Mouse (Mus musculus): ENCODE data around the gene Rpl26. TPM values are rescaled to one million over a fixed set of nuclear protein-coding genes. Genes with fewer than 3 reads are reported as not detected.

Gene Rpl26
- polyA plus RNA-seq, 1 experiment from 2014 or later: 795 TPM

GRCm38 (mm10) chr11:68882107-68882506, 19.3 kb upstream of the Rpl26 start:
- no peaks in the 10 kb centered on the region for H3K9me3 ChIP-seq (replicated peaks; ENCODE audit: control insufficient read depth, low read length)
- H3K4me1 ChIP-seq (ENCODE audit: control insufficient read depth, insufficient read depth, low read length): no peaks in the 10 kb centered on the region
- no peak overlapping the region for H3K27ac ChIP-seq (ENCODE audit: low read depth, low read length)
- no peak overlapping the region for H3K4me3 ChIP-seq (ENCODE audit: low read depth, low read length)
- 0 out of 2 replicates have a peak overlapping the region, but pooled peaks have one; percentile 1 for H3K9ac ChIP-seq (ENCODE audit: low read depth, low read length)
- no peaks in the 10 kb centered on the region for H3K27me3 ChIP-seq (ENCODE audit: control insufficient read depth, insufficient read depth, low read length)
- no peaks in the 10 kb centered on the region for H3K36me3 ChIP-seq (ENCODE audit: control insufficient read depth, insufficient read depth, low read length)
- ATAC-seq (replicated peaks; ENCODE audit: insufficient number of reproducible peaks, low FRiP score, low TSS enrichment): no peak
- H3K4me2 ChIP-seq: no peak overlapping the region
- WGBS (ENCODE audit: insufficient replicate concordance): 23% methylated on average over 14 of the region's 14 CpGs

DNA sequence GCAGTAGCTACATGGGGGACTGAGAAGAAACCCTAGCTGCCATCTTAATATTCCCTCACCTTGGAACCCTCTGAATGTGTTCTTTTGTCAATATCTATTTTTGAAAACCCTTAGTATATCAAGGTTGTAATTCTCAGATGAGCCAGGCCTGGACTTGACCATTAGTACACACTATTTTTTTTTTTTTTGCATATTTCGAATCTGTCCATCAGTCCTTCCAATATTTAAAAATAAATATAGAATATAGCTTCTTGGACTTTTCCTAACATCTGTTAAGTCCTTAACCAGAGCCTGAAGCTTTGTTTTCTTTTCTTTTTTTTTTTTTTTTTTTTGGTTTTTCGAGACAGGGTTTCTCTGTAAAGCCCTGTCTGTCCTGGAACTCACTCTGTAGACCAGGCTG, 17.5 kb upstream of the Rpl26 start:
- H3K27me3 ChIP-seq (ENCODE audit: control insufficient read depth, insufficient read depth, low read length): no peaks in the 10 kb centered on the region
- ATAC-seq (replicated peaks; ENCODE audit: insufficient number of reproducible peaks, low FRiP score, low TSS enrichment): no peak
- no peak overlapping the region for H3K4me2 ChIP-seq
- H3K9ac ChIP-seq (ENCODE audit: low read depth, low read length): no peak overlapping the region
- no peak overlapping the region for H3K27ac ChIP-seq (ENCODE audit: low read depth, low read length)
- H3K36me3 ChIP-seq (ENCODE audit: control insufficient read depth, insufficient read depth, low read length): no peaks in the 10 kb centered on the region
- WGBS (ENCODE audit: insufficient replicate concordance): 69% methylated on average over 2 of the region's 2 CpGs
- H3K4me3 ChIP-seq (ENCODE audit: low read depth, low read length): no peak overlapping the region
- H3K9me3 ChIP-seq (replicated peaks; ENCODE audit: control insufficient read depth, low read length): no peaks in the 10 kb centered on the region
- no peaks in the 10 kb centered on the region for H3K4me1 ChIP-seq (ENCODE audit: control insufficient read depth, insufficient read depth, low read length)

DNA sequence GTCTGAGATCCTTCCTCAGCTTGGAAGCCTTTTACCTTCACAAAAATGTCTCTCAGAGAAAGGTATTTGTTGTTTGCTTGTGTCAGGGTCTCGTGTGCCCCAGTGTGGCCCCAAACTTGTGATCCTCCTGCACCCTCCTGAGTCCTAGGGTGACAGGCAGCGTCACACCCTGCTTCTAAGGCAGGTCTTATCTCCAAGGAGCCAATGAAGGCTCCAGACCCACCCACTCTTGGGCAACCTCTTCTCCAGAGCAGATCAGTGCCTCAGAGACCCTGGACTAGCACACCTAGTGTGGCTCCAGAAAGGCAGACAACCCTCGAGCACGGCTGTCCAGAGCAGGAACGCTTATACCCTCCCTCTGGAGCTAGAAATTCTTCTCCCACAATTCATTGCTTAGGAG, 17.0 kb upstream of the Rpl26 start:
- H3K9me3 ChIP-seq (replicated peaks; ENCODE audit: control insufficient read depth, low read length): no peaks in the 10 kb centered on the region
- 65% methylated on average over 5 of the region's 5 CpGs for WGBS (ENCODE audit: insufficient replicate concordance)
- H3K4me3 ChIP-seq (ENCODE audit: low read depth, low read length): no peak overlapping the region
- no peak overlapping the region for H3K4me2 ChIP-seq
- no peaks in the 10 kb centered on the region for H3K36me3 ChIP-seq (ENCODE audit: control insufficient read depth, insufficient read depth, low read length)
- ATAC-seq (replicated peaks; ENCODE audit: insufficient number of reproducible peaks, low FRiP score, low TSS enrichment): no peak
- no peak overlapping the region for H3K9ac ChIP-seq (ENCODE audit: low read depth, low read length)
- no peaks in the 10 kb centered on the region for H3K27me3 ChIP-seq (ENCODE audit: control insufficient read depth, insufficient read depth, low read length)
- H3K27ac ChIP-seq (ENCODE audit: low read depth, low read length): no peak overlapping the region
- no peaks in the 10 kb centered on the region for H3K4me1 ChIP-seq (ENCODE audit: control insufficient read depth, insufficient read depth, low read length)

DNA sequence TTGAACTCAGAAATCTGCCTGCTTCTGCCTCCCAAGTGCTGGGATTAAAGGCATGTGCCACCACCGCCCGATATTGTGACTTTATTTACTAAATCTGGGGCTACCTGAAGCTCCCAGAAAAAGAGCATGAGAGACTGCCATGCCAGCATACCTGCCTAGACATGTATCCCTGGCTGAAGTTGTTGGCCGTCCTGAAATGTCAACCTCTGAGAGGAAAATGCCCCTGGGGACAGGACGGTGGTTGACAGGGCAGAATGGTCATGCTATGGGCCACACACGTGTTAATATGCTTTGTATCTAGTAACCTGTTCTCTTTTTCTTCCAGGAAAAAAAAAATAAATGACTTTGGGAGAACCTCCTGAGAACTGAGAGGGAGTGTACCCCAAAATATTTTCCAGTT, 15.3 kb upstream of the Rpl26 start:
- H3K4me1 ChIP-seq (ENCODE audit: control insufficient read depth, insufficient read depth, low read length): no peaks in the 10 kb centered on the region
- H3K9ac ChIP-seq (ENCODE audit: low read depth, low read length): no peak overlapping the region
- no peaks in the 10 kb centered on the region for H3K9me3 ChIP-seq (replicated peaks; ENCODE audit: control insufficient read depth, low read length)
- H3K4me3 ChIP-seq (ENCODE audit: low read depth, low read length): no peak overlapping the region
- no peak overlapping the region for H3K27ac ChIP-seq (ENCODE audit: low read depth, low read length)
- H3K36me3 ChIP-seq (ENCODE audit: control insufficient read depth, insufficient read depth, low read length): no peaks in the 10 kb centered on the region
- no peak for ATAC-seq (replicated peaks; ENCODE audit: insufficient number of reproducible peaks, low FRiP score, low TSS enrichment)
- no peak overlapping the region for H3K4me2 ChIP-seq
- 82% methylated on average over 5 of the region's 5 CpGs for WGBS (ENCODE audit: insufficient replicate concordance)
- H3K27me3 ChIP-seq (ENCODE audit: control insufficient read depth, insufficient read depth, low read length): no peaks in the 10 kb centered on the region

DNA sequence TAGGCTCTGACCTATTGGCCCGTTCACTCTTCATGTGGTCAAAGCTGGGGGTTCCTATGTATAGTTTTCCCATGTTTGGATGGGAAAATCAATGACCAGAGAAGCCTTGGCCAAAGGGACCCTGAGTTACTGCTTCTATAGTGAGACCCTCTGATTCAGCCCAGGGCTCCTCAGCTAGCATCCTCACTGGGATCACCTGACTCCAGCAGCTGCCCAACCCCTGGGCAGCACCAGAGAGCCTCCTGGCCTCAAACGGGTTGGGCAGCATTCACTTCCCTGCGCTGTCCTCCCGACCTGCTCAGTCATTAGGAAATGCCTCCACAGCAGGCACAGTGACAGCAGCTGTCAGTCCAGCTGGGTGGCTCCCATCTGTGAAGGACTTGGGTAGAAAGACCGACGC, 13.1 kb upstream of the Rpl26 start, which contains the start of gene Rnf222:
Gene Rnf222, plus strand, starts transcription at position 301 of the 400 bp plus-strand sequence.
- WGBS (ENCODE audit: insufficient replicate concordance): 36% methylated on average over 6 of the region's 6 CpGs

GRCm38 (mm10) chr11:68888653-68889052, 12.7 kb upstream of the Rpl26 start:
- Histone ChIP-seq H3K9ac (ENCODE audit: low read depth, low read length) (no peak overlapping the region), H3K4me1 (ENCODE audit: control insufficient read depth, insufficient read depth, low read length) (peaks cover 7% of the 10 kb centered on the region; the same call in 1 of the 2 replicates), H3K9me3 (replicated peaks; ENCODE audit: control insufficient read depth, low read length) (no peaks in the 10 kb centered on the region), H3K27me3 (ENCODE audit: control insufficient read depth, insufficient read depth, low read length) (no peaks in the 10 kb centered on the region; the same call in 1 of the 2 replicates), H3K27ac (ENCODE audit: low read depth, low read length) (no peak overlapping the region), H3K4me3 (ENCODE audit: low read depth, low read length) (no peak overlapping the region), H3K4me2 (no peak overlapping the region), H3K36me3 (ENCODE audit: control insufficient read depth, insufficient read depth, low read length) (no peaks in the 10 kb centered on the region)
- WGBS (ENCODE audit: insufficient replicate concordance): 56% methylated on average over 2 of the region's 2 CpGs
- no peak for ATAC-seq (replicated peaks; ENCODE audit: insufficient number of reproducible peaks, low FRiP score, low TSS enrichment)

More for the DNA sequence above, 13.1 kb upstream of the Rpl26 start, which contains the start of gene Rnf222:
- H3K4me3 ChIP-seq (ENCODE audit: low read depth, low read length): no peak within 1 kb of the TSS
- ATAC-seq (replicated peaks; ENCODE audit: insufficient number of reproducible peaks, low FRiP score, low TSS enrichment): no peak
- H3K27me3 ChIP-seq (ENCODE audit: control insufficient read depth, insufficient read depth, low read length): no peaks in the 10 kb centered on the region; the same call in 1 of the 2 replicates
- H3K27ac ChIP-seq (ENCODE audit: low read depth, low read length): no peak within 1 kb of the TSS
- peaks cover 7% of the 10 kb centered on the region; the same call in 1 of the 2 replicates for H3K4me1 ChIP-seq (ENCODE audit: control insufficient read depth, insufficient read depth, low read length)
- H3K9me3 ChIP-seq (replicated peaks; ENCODE audit: control insufficient read depth, low read length): no peaks in the 10 kb centered on the region
- H3K9ac ChIP-seq (ENCODE audit: low read depth, low read length): no peak within 1 kb of the TSS
- H3K36me3 ChIP-seq (ENCODE audit: control insufficient read depth, insufficient read depth, low read length): no peaks in the 10 kb centered on the region
- no peak within 1 kb of the TSS for H3K4me2 ChIP-seq

GRCm38 (mm10) chr11:68890625-68891024, 10.8 kb upstream of the Rpl26 start:
- ATAC-seq (replicated peaks; ENCODE audit: insufficient number of reproducible peaks, low FRiP score, low TSS enrichment): no peak
- no peak overlapping the region for H3K9ac ChIP-seq (ENCODE audit: low read depth, low read length)
- no peak overlapping the region for H3K4me2 ChIP-seq
- H3K27ac ChIP-seq (ENCODE audit: low read depth, low read length): no peak overlapping the region
- H3K36me3 ChIP-seq (ENCODE audit: control insufficient read depth, insufficient read depth, low read length): no peaks in the 10 kb centered on the region
- no peaks in the 10 kb centered on the region; the same call in 1 of the 2 replicates for H3K27me3 ChIP-seq (ENCODE audit: control insufficient read depth, insufficient read depth, low read length)
- H3K9me3 ChIP-seq (replicated peaks; ENCODE audit: control insufficient read depth, low read length): no peaks in the 10 kb centered on the region
- WGBS (ENCODE audit: insufficient replicate concordance): 35% methylated on average over 2 of the region's 2 CpGs
- no peak overlapping the region for H3K4me3 ChIP-seq (ENCODE audit: low read depth, low read length)
- peaks cover 7% of the 10 kb centered on the region; the same call in 1 of the 2 replicates for H3K4me1 ChIP-seq (ENCODE audit: control insufficient read depth, insufficient read depth, low read length)

GRCm38 (mm10) chr11:68891823-68892222, 9.6 kb upstream of the Rpl26 start:
- H3K9ac ChIP-seq (ENCODE audit: low read depth, low read length): 0 out of 2 replicates have a peak overlapping the region, but pooled peaks have one; percentile 22
- H3K27me3 ChIP-seq (ENCODE audit: control insufficient read depth, insufficient read depth, low read length): no peaks in the 10 kb centered on the region; the same call in 1 of the 2 replicates
- no peak overlapping the region for H3K4me2 ChIP-seq
- ATAC-seq (replicated peaks; ENCODE audit: insufficient number of reproducible peaks, low FRiP score, low TSS enrichment): no peak
- H3K36me3 ChIP-seq (ENCODE audit: control insufficient read depth, insufficient read depth, low read length): no peaks in the 10 kb centered on the region
- no peak overlapping the region for H3K27ac ChIP-seq (ENCODE audit: low read depth, low read length)
- no peak overlapping the region for H3K4me3 ChIP-seq (ENCODE audit: low read depth, low read length)
- peaks cover 7% of the 10 kb centered on the region; the same call in 1 of the 2 replicates for H3K4me1 ChIP-seq (ENCODE audit: control insufficient read depth, insufficient read depth, low read length)
- WGBS (ENCODE audit: insufficient replicate concordance): 50% methylated on average over 5 of the region's 5 CpGs
- H3K9me3 ChIP-seq (replicated peaks; ENCODE audit: control insufficient read depth, low read length): no peaks in the 10 kb centered on the region

GRCm38 (mm10) chr11:68892233-68892832, 9.1 kb upstream of the Rpl26 start:
- 0 out of 2 replicates have a peak, but pooled peaks have one; percentile 39 for ATAC-seq (replicated peaks; ENCODE audit: insufficient number of reproducible peaks, low FRiP score, low TSS enrichment)
- Histone ChIP-seq H3K4me3 (ENCODE audit: low read depth, low read length) (no peak overlapping the region), H3K9me3 (replicated peaks; ENCODE audit: control insufficient read depth, low read length) (no peaks in the 10 kb centered on the region), H3K4me2 (no peak overlapping the region; the same call in 1 of the 2 replicates), H3K36me3 (ENCODE audit: control insufficient read depth, insufficient read depth, low read length) (no peaks in the 10 kb centered on the region), H3K27ac (ENCODE audit: low read depth, low read length) (no peak overlapping the region), H3K27me3 (ENCODE audit: control insufficient read depth, insufficient read depth, low read length) (no peaks in the 10 kb centered on the region; the same call in 1 of the 2 replicates), H3K4me1 (ENCODE audit: control insufficient read depth, insufficient read depth, low read length) (peaks cover 7% of the 10 kb centered on the region; the same call in 1 of the 2 replicates), H3K9ac (ENCODE audit: low read depth, low read length) (0 out of 2 replicates have a peak overlapping the region, but pooled peaks have one; percentile 22)
- 44% methylated on average over 15 of the region's 15 CpGs for WGBS (ENCODE audit: insufficient replicate concordance)
